Mouse (Mus musculus) cortical plate, adult 2 months (tissue): ENCODE data around the gene 9630041A04Rik.

Experiments
- CTCF ChIP-seq: fragments of 200-500 bp; IDR thresholded peaks from 2 replicates; pipeline ENCODE4 v1.5.1; 2011; ENCODE audit warnings: mild to moderate bottlenecking, control low read depth, low read length; ENCODE audit not compliant: insufficient read depth; ENCODE audit errors: extremely low read depth
- POLR2A ChIP-seq: fragments of 200-500 bp; IDR thresholded peaks from 2 replicates; pipeline ENCODE4 v1.6.1; 2011; ENCODE audit warnings: mild to moderate bottlenecking, low read length, control low read depth; ENCODE audit not compliant: insufficient read depth; ENCODE audit errors: extremely low read depth

DNA sequence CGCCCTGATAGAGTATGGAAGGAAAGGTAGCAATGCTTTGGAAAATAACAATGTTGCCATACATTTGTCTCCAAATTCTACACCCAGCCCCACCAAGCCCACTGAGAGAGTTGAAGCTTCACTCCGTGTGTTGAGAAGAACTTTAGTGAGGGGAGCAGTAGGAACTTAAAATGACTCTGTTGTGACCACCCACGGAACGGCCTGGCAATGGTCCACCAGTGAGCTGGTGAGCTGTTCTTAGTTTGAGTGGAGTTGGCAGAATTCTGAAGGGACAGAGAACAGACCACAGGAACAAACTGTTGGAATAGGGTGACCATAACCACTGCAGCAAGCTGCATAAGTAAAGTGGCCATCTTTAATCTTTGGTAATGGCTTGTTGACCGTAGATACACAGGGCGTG is 7.0 kb downstream of the 9630041A04Rik start:
- TF ChIP-seq POLR2A, result no peak
- no peak for TF ChIP-seq CTCF
